Mouse (Mus musculus) inflammation-experienced regulatory T-cells, adult 6 months (primary cell): ENCODE results near the gene Kcnip2. TPM values are rescaled to one million over a fixed set of nuclear protein-coding genes. Genes with fewer than 3 reads are reported as not detected.

Experiments used
- ATAC-seq: one replicate; pipeline ENCODE4 v1.8.0; 2017
- polyA plus RNA-seq, 3 experiments: library from polyadenylated mRNA; unstranded; fragments of 100-300 nt; shearing (Covaris generic); gene quantifications; one replicate each; pipeline ENCODE4 v1.2.1; 2017

The Kcnip2 gene
- 10 to 100 TPM in 2 of 3 experiments, 1 to 10 TPM in 1; 3.4 to 13.9 (median 10.1) TPM for polyA plus RNA-seq

- no peak for ATAC-seq
Measured at GRCm38 (mm10) chr19:45815831-45816405, at the start of gene Kcnip2. Gene Kcnip2, minus strand, starts transcription at chr19:45816061.

- ATAC-seq, result no peak
Measured at GRCm38 (mm10) chr19:45855284-45855920, 39.5 kb upstream of the Kcnip2 start.

DNA sequence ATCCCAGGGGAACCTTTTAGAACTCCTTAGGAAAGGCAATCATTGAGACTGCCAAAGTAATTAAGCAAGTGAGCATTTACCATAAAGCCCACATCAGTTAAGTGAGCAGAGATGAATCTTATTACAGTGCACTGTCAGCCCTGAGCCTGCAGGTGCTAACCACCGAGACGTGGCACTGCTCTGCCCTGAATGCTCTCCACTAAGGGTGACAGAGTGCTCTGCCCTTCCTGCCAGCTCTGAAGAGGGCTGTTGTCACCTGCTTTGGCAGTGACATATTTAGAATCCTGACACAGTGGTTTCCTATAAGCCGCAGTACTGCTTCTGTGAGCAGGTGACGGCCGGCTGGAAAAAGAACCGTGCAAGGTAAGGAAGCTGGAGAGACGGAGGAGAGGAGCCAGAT lies 38.7 kb upstream of the Kcnip2 start:
- ATAC-seq, result no peak

DNA sequence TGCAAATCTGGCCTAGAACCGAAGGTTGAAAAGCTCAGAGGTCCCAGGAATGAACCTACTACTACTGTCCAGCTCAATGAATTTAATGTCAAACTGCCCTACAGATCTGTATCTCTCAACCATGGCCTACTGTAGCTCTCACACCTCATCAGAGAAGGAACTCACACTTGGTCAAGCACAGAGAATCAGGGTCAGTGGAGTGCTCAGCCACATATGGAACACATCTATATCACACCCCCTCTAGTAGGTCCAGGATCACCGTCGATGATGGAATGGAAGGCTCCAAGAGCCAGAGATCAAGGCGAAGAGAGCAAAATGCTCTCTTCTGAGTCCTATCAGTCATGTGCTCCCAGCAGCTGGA lies 31.9 kb upstream of the Kcnip2 start:
- ATAC-seq, result no peak

DNA sequence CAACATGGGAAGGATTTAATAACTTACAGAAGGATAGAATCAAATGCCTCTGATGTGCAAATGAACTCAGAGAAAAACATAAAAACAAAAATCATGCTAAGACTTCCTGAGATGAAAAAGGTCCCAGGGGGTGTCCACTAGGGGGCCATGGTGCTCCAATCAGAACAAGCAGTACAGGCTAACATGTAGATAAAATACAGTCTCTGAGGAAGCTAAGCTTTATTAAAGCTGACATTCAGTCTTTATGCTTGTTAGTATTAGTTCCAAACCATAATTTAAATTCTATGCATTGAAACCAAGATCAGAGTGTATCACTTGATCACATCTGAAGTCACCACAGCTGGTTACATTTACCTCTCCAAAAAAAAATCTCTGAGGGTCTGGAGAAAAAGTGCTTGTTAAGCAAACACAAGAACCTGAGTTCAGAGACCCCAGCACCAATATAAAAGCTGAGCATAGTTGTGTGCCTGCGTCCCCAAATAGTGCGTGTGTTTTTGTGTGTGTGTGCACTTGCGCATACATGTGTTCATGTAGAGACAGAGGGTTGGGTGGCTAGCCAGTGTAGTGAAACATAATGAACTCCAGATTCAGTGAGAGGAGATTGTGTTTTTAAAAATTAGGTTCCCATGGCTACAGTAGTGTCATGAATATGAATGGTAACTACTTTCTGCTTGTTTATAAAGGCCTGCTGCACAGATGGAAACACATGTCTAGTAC lies 31.3 kb upstream of the Kcnip2 start:
- ATAC-seq, result no peak

GRCm38 (mm10) chr19:45844209-45844608 lies 28.3 kb upstream of the Kcnip2 start:
- ATAC-seq, result no peak

GRCm38 (mm10) chr19:45843424-45843823 lies 27.6 kb upstream of the Kcnip2 start:
- peak; percentile 91 for ATAC-seq

DNA sequence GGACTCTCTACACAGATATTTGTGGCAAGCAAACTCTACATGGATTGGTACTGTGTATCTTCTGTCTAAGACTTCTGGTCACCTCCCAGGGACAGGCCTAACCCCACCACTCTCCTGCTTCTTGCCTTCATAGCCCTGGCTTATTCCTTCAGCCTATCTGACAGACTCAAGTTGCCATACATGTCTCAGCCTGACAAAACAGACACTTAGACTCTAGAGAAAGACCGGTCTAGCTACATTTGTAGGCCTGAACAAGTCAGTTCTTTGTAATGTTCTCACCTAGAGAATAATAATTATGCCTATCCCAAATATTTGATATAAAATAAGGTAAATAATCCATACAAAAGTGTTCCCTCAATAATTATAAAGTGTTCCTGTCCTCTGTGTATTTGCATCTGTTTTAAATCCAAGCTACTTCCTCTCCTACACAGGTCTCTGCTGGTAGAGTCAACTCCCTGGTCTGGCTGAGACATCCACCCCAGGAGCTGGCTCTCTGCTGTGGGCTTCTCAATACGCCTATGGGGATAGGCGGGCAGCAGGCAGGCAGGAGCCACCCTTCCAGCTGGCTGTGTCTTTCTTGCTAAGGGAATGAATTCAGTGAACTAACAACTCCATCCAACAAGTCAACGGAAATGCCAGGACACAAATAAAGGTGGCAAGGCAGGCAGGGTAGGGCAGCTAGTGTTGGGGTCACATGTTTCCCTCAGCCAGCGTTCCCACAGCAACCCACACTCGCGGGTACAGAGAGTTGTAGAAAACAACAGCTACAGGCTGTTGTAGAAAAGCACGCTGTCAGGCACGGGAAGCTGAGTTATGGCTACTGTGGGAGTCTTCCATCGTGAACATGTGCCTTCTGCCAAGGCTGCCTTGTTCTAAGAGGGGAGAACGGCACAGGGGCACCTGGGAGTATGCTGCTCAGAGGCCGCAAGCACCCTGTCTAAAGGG lies 21.5 kb upstream of the Kcnip2 start:
- ATAC-seq, result no peak

- ATAC-seq, result no peak
Measured at GRCm38 (mm10) chr19:45835490-45835889, 19.6 kb upstream of the Kcnip2 start.

GRCm38 (mm10) chr19:45833665-45834064 lies 17.8 kb upstream of the Kcnip2 start:
- ATAC-seq, result no peak

DNA sequence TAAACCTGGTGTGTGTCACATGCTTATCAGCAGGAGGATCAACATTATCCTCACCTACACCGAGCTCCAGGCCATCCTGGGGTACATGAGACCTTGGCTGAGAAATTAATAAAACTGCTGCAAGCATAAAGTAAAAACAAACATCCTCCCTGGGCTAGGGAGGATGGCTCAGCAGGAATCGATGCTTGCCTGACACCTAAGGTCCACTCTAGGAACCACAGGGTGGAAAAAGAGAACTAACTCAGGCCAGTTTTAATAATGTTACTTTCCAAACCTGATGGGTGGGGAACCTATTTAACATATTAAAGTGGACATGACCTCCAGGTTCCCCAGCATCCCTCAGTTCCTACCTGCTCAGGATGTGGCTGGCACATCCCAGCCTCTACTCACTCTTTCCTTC lies 14.8 kb upstream of the Kcnip2 start:
- no peak for ATAC-seq

DNA sequence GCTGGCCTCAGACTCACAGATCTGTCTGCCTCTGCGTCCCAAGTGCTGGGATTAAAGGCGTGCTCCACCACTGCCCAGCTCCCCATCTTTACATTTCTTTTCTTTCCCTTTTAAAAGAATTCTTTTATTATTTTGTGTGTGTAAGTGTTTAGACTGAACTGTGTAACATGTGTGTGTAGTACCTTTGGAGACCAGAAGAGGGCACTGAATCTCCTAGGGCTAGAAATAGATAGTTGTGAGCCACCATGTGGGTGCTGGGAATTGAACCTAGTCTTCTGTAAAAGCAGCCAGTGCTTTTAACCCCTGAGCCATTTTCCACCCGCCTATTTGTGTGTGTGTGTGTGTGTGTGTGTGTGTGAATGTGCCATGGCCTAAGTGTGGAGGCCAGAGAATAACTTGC lies 11.9 kb upstream of the Kcnip2 start:
- ATAC-seq, result no peak

DNA sequence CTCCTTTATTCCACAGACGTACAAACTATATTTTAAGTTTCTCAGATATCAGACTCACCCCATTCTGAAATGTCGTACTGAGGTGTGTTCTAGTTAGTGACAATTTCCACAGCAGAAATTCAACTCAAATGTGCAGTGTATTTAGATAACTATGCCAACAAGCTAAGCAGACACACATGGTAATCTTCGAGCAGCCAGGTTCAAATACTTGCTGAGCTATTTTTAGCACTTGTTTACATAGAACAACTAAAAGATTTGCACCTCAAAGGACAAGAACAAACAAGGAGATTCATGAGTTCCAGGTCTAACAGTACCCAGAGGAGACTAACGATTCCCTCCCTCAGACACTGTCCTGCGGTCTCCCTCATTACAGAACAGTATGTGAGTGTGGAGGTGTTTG lies 11.3 kb upstream of the Kcnip2 start:
- ATAC-seq, result no peak

GRCm38 (mm10) chr19:45826146-45826545 lies 10.3 kb upstream of the Kcnip2 start:
- ATAC-seq, result no peak

DNA sequence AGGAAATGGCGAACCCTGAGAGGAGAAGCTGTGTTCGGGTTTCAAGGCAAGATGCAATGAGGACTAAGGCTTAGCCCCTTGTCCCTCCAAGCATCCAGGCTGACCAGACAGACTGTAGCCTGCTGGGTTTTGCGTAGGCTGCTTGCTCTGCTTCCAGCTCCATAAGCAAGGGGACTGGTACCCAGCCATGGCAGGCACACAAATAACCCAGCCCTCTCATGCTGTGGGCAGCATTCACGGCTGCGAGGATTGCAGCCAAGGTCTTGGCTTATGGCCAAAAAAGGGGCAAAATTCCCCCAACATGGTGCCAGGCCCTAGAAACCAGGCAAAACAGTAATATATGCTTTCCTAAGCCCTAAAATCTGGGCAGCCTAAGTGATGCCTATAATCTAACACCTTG lies 6.0 kb upstream of the Kcnip2 start:
- ATAC-seq, result no peak

GRCm38 (mm10) chr19:45817816-45818490 lies 2.1 kb upstream of the Kcnip2 start:
- no peak for ATAC-seq

DNA sequence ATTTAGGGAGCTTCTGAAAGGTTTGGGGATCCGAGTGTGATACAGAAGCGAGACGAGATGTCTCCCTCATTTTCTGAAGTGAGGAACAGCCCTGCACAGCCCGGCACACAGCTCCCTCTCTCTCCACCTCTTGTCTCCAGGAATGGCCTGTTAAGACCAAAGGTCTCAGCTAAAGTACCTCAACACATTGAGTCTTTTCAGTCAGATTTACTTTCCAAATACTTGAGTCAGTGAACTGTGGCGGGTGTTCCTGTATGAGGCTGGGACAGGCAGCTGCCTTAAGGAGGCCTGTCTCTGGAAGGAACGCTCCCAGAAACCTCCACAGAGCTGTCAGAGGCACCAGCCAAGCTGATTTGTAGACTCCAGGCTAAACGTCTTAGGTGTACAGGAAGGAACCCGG lies 866 bp upstream of the Kcnip2 start:
- ATAC-seq, result no peak

DNA sequence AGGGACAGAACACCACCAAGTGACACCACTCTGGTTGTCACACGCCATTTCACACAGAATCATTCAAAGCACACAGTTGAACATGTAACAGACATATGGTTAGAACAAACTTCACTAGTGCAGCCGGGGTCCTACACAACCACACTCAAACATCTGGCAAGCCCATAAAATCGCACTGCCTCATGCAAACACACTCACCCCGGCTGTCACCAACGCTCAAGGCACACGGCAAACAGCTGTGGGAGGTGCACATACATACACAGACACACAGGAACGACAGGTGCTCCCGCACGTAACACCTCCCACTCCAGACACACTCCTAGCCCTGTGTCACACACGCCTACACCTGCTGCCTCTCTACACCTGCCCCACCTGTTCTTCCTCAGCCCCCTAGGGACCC lies 691 bp downstream of the Kcnip2 start:
- ATAC-seq, result no peak

DNA sequence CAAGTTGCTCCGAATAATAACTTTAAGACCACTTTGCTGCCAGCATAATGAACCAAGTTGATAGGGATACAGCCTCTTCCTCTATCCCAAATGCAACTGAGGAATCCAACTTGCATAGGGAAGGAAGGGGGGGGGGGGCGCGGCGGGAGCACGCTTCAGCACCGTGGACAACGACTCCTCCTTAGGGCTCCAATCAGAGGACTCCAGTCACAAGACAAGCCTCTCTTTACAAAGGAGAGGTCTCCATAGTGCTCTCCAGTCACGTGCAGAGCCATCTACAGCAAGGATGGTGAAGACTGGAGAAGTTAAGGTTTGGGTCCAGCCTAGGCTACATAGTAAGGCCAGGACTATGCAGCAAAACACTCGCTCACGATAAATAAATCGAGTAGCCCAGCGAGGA lies 2.1 kb downstream of the Kcnip2 start:
- ATAC-seq, result no peak

DNA sequence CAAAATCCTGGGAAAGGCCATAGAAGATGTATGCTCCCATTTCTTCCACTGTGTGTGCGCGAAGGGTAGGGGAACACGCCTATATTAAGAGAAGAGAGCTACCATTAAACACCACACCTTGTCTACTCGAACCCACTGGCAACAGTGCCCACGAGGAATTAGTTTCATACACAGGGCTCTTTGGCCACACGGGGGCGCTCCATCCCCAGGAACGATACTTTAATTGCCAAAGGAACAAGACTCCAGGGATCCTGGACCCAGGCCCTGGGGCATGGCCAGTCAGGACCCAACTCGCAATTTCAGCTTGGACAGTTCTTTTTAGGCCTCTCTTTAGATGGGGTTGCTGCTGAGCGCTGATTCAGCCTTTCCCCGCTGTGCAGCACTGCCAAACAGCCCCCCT lies 2.6 kb downstream of the Kcnip2 start:
- peak; percentile 52 for ATAC-seq

- ATAC-seq, result no peak
Measured at GRCm38 (mm10) chr19:45812673-45813252, 3.1 kb downstream of the Kcnip2 start.

GRCm38 (mm10) chr19:45812115-45812514 lies 3.7 kb downstream of the Kcnip2 start:
- peak; percentile 63 for ATAC-seq
